8 mouse cellular contexts compared by ENCODE assay signal in genomic region chrX:163908003-163908336, GRCm38 (mm10). TPM values are rescaled to one million over a fixed set of nuclear protein-coding genes. Genes with fewer than 3 reads are reported as not detected.
DNase-seq lines count a peak whose midpoint lies in the region; ATAC-seq and TF ChIP-seq lines count a peak whose summit lies in the region.

No protein-coding gene starts in this region.

- 38% methylated on average over 8 of the region's 8 CpGs for WGBS in spleen, adult 2 months
- 32% methylated on average over 8 of the region's 8 CpGs for WGBS in forebrain, embryonic 12.5 days
- 20% methylated on average over 8 of the region's 8 CpGs for WGBS in liver, embryonic 14.5 days (ENCODE audit: insufficient replicate concordance)
- WGBS in stomach, embryonic 16.5 days, result 18% methylated on average over 8 of the region's 8 CpGs

- no peak for ATAC-seq in forebrain, embryonic 12.5 days (ENCODE audit: low FRiP score)
- ATAC-seq in liver, embryonic 14.5 days (ENCODE audit: insufficient read depth), result no peak
- no peak for ATAC-seq in stomach, embryonic 16.5 days (ENCODE audit: insufficient read depth, low FRiP score)
- no peak for ATAC-seq in cerebellum, adult (ENCODE audit: insufficient number of reproducible peaks, low FRiP score, low TSS enrichment)
- ATAC-seq in inflammation-experienced regulatory T-cells, adult 6 months, result no peak

- peak overlapping the region; percentile 93 for H3K4me3 ChIP-seq in spleen, adult 2 months (ENCODE audit: extremely low read depth, insufficient read depth, insufficient read length)
- peak overlapping the region; percentile 61 for H3K4me3 ChIP-seq in forebrain, embryonic 12.5 days (replicated peaks)
- H3K4me3 ChIP-seq in liver, embryonic 14.5 days (ENCODE audit: insufficient read depth in 1 of 2, low read depth in 2 of 2, low read length in 2 of 2), result peak overlapping the region; percentile 64 to 93
- peak overlapping the region; percentile 62 for H3K4me3 ChIP-seq in stomach, embryonic 16.5 days (replicated peaks; ENCODE audit: low read length)

- H3K9me3 ChIP-seq in forebrain, embryonic 12.5 days, result no peaks in the 10 kb centered on the region
- H3K9me3 ChIP-seq in liver, embryonic 14.5 days (ENCODE audit: control insufficient read depth, low read length), result no peaks in the 10 kb centered on the region
- H3K9me3 ChIP-seq in stomach, embryonic 16.5 days (replicated peaks; ENCODE audit: control insufficient read depth, low read length), result no peaks in the 10 kb centered on the region; the same call in 1 of the 2 replicates

- no peak for DNase-seq in spleen, adult 2 months (ENCODE audit: low read depth in 1 of 2, low spot score in 2 of 2)
- no peak for DNase-seq in spleen, adult 12 weeks (ENCODE audit: low spot score)
- DNase-seq in liver, embryonic 14.5 days (ENCODE audit: low read depth in 3 of 3, low spot score in 3 of 3), result no peak
- no peak for DNase-seq in layer of hippocampus, adult 8-10 months (ENCODE audit: low spot score in 2 of 2)

- H3K9ac ChIP-seq in forebrain, embryonic 12.5 days, result no peak overlapping the region
- peak overlapping the region; percentile 63 for H3K9ac ChIP-seq in liver, embryonic 14.5 days (replicated peaks)
- peak overlapping the region; percentile 27; the same call in 1 of the 2 replicates for H3K9ac ChIP-seq in stomach, embryonic 16.5 days (ENCODE audit: low read length)

- TF ChIP-seq EP300 in liver, embryonic 14.5 days (IDR thresholded peaks at IDR 0.05; ENCODE audit: low read depth), result no peak

- no peaks in the 10 kb centered on the region for H3K36me3 ChIP-seq in spleen, adult 2 months (ENCODE audit: control insufficient read depth, insufficient read depth, low read length)
- no peaks in the 10 kb centered on the region for H3K36me3 ChIP-seq in forebrain, embryonic 12.5 days (replicated peaks)
- no peaks in the 10 kb centered on the region for H3K36me3 ChIP-seq in liver, embryonic 14.5 days (replicated peaks; ENCODE audit: control insufficient read depth, insufficient read depth, low read depth)
- H3K36me3 ChIP-seq in stomach, embryonic 16.5 days (ENCODE audit: control insufficient read depth, insufficient read depth, low read length), result no peaks in the 10 kb centered on the region

- H3K4me2 ChIP-seq in forebrain, embryonic 12.5 days, result peak overlapping the region; percentile 52
- H3K4me2 ChIP-seq in liver, embryonic 14.5 days (ENCODE audit: low read depth), result peak overlapping the region; percentile 62
- peak overlapping the region; percentile 53 for H3K4me2 ChIP-seq in stomach, embryonic 16.5 days (ENCODE audit: low read depth, low read length)

- H3K4me1 ChIP-seq in spleen, adult 2 months (ENCODE audit: control insufficient read depth, insufficient read depth, insufficient read length), result no peaks in the 10 kb centered on the region
- H3K4me1 ChIP-seq in forebrain, embryonic 12.5 days, result no peaks in the 10 kb centered on the region
- peaks cover 0 to 2% of the 10 kb centered on the region in 2 experiments; a peak in 3 of 4 replicates for H3K4me1 ChIP-seq in liver, embryonic 14.5 days (replicated peaks; ENCODE audit: control insufficient read depth in 2 of 2, insufficient read depth in 2 of 2, low read length in 1 of 2)
- H3K4me1 ChIP-seq in stomach, embryonic 16.5 days (ENCODE audit: control insufficient read depth, insufficient read depth, low read length), result no peaks in the 10 kb centered on the region

- H3K27ac ChIP-seq in spleen, adult 2 months (ENCODE audit: insufficient read depth, low read length), result peak overlapping the region; percentile 96
- H3K27ac ChIP-seq in forebrain, embryonic 12.5 days, result peak overlapping the region; percentile 85
- H3K27ac ChIP-seq in liver, embryonic 14.5 days, result no peak overlapping the region
- H3K27ac ChIP-seq in stomach, embryonic 16.5 days (ENCODE audit: low read length), result peak overlapping the region; percentile 80; the same call in 1 of the 2 replicates

- TF ChIP-seq CTCF in spleen, adult 2 months (IDR thresholded peaks at IDR 0.05; ENCODE audit: extremely low read depth, insufficient read depth, insufficient read length, insufficient replicate concordance), result no peak
- TF ChIP-seq CTCF in liver, embryonic 14.5 days (IDR thresholded peaks at IDR 0.05; ENCODE audit: low read depth), result no peak

- TF ChIP-seq POLR2A in spleen, adult 2 months (IDR thresholded peaks at IDR 0.05; ENCODE audit: low read depth, low read length), result no peak

- no peaks in the 10 kb centered on the region for H3K27me3 ChIP-seq in spleen, adult 2 months (ENCODE audit: control insufficient read depth, insufficient read depth, low read length)
- peaks cover 5% of the 10 kb centered on the region for H3K27me3 ChIP-seq in forebrain, embryonic 12.5 days
- H3K27me3 ChIP-seq in liver, embryonic 14.5 days (ENCODE audit: control insufficient read depth, insufficient read depth, low read length), result peaks cover 12% of the 10 kb centered on the region
- peaks cover 4% of the 10 kb centered on the region; the same call in 1 of the 2 replicates for H3K27me3 ChIP-seq in stomach, embryonic 16.5 days (ENCODE audit: control insufficient read depth, insufficient read depth, low read length)

RNA-seq across cellular contexts. Expression of gene Ap1s2, which starts 0.8 kb away (rescaled TPM):
- polyA plus RNA-seq in spleen, adult 2 months (2012; rRNA removed), result 1.7 and 3.1 TPM in 2 replicates
- polyA plus RNA-seq in forebrain, embryonic 12.5 days (2016; fragmentation: Nextera tagmentation; extraction: Ambion mirVana), result 48.3 and 52.2 TPM in 2 replicates
- 1.2 and 2.0 TPM in 2 replicates for polyA plus RNA-seq in liver, embryonic 14.5 days (2012; rRNA removed)
- polyA plus RNA-seq in liver, embryonic 14.5 days (2014; fragmentation: Nextera tagmentation; extraction: Ambion mirVana), result 3.3 and 5.4 TPM in 2 replicates
- 23.3 and 24.1 TPM in 2 replicates for polyA plus RNA-seq in stomach, embryonic 16.5 days (2015; fragmentation: Nextera tagmentation; extraction: Ambion mirVana)
- 10 to 100 TPM; 19.5 to 54.7 (median 22.6) TPM for polyA plus RNA-seq in inflammation-experienced regulatory T-cells, adult 6 months (2017; shearing (Covaris generic))
- 10 to 100 TPM; 33.4 to 38.9 (median 35.7) TPM for total RNA-seq in layer of hippocampus, adult 8-10 months (2022)

RNA-seq across cellular contexts. Expression of gene Zrsr2, which starts 50.5 kb away (rescaled TPM):
- 9.0 and 11.8 TPM in 2 replicates for polyA plus RNA-seq in spleen, adult 2 months (2012; rRNA removed)
- 79.5 and 83.9 TPM in 2 replicates for polyA plus RNA-seq in forebrain, embryonic 12.5 days (2016; fragmentation: Nextera tagmentation; extraction: Ambion mirVana)
- polyA plus RNA-seq in liver, embryonic 14.5 days (2012; rRNA removed), result 5.1 and 10.4 TPM in 2 replicates
- polyA plus RNA-seq in liver, embryonic 14.5 days (2014; fragmentation: Nextera tagmentation; extraction: Ambion mirVana), result 8.7 and 9.6 TPM in 2 replicates
- 42.8 and 49.3 TPM in 2 replicates for polyA plus RNA-seq in stomach, embryonic 16.5 days (2015; fragmentation: Nextera tagmentation; extraction: Ambion mirVana)
- 10 to 100 TPM; 39.9 to 51.4 (median 47.4) TPM for polyA plus RNA-seq in inflammation-experienced regulatory T-cells, adult 6 months (2017; shearing (Covaris generic))
- total RNA-seq in layer of hippocampus, adult 8-10 months (2022), result 10 to 100 TPM; 32.3 to 47.4 (median 38.7) TPM
